Mouse (Mus musculus) lung, adult 2 months (tissue): ENCODE data around the gene Vmn1r178. TPM values are rescaled to one million over a fixed set of nuclear protein-coding genes. Genes with fewer than 3 reads are reported as not detected.
"Not testable (repeated sequence)": the region's sequence is repeated elsewhere in the genome, so short reads cannot be mapped to it uniquely, and the experiment has no call there.

Source experiments
- DNase-seq: peaks from one replicate; pipeline ENCODE4 v3.0.0; 2022
- H3K4me1 ChIP-seq: fragments of 200-500 bp; 2 replicates; pipeline ENCODE4 v1.6.1; 2011; ENCODE audit warnings: low read length; ENCODE audit not compliant: control insufficient read depth, insufficient read depth
- H3K4me3 ChIP-seq: fragments of 200-500 bp; replicated peaks from 2 replicates; pipeline ENCODE3; 2011; ENCODE audit warnings: low read depth, mild to moderate bottlenecking, control low read depth, low read length; ENCODE audit errors: extremely low read depth
- CTCF ChIP-seq: fragments of 200-500 bp; IDR thresholded peaks from 2 replicates; pipeline ENCODE4 v1.5.1; 2011; ENCODE audit warnings: mild to moderate bottlenecking, low read length, control low read depth; ENCODE audit not compliant: insufficient read depth
- POLR2A ChIP-seq: fragments of 200-500 bp; IDR thresholded peaks from 2 replicates; pipeline ENCODE4 v1.6.1; 2011; ENCODE audit warnings: low read depth, mild to moderate bottlenecking, control low read depth, low read length, borderline replicate concordance; ENCODE audit errors: extremely low read depth
- WGBS: fragments of 180-500 bp; shearing (Covaris S2); methylation state at CpG from one replicate; pipeline ENCODE4 v1.1.7; 2018; 5-methylcytosine and 5-hydroxymethylcytosine counted together
- polyA plus RNA-seq: library from polyadenylated mRNA; depleted of rRNA; stranded (reverse); fragments of >200 nt; gene quantifications from 2 replicates; pipeline ENCODE4 v1.2.3, GENCODE M21; 2012; rRNA removed

Vmn1r178 gene
- polyA plus RNA-seq = not detected in 2 replicates

GRCm38 (mm10) chr7:23891709-23892108 lies at the start of gene Vmn1r178:
Gene Vmn1r178 (plus strand): TSS chr7:23892009.
- no peak for DNase-seq
- TF ChIP-seq POLR2A (no peak), CTCF (no peak)
- Histone ChIP-seq H3K4me3 (no peak within 1 kb of the TSS), H3K4me1 (no peaks in the 10 kb centered on the region)
- 77% methylated on average over 1 of the region's 1 CpGs for WGBS

GRCm38 (mm10) chr7:23866349-23866748 lies 25.5 kb upstream of the Vmn1r178 start, which contains the start of gene Vmn1r177:
Gene Vmn1r177 (minus strand): TSS chr7:23866449.
- 0% methylated on average over 1 of the region's 1 CpGs for WGBS
- not testable (repeated sequence) for DNase-seq, H3K4me1 ChIP-seq, H3K4me3 ChIP-seq

- not testable (repeated sequence) for H3K4me1 ChIP-seq, H3K4me3 ChIP-seq, DNase-seq
- whole genome bisulfite sequencing = 60% methylated on average over 4 of the region's 4 CpGs
These were observed 14.9 kb upstream of the Vmn1r178 start for GRCm38 (mm10) chr7:23876918-23877317.

GRCm38 (mm10) chr7:23926678-23927077 lies 34.9 kb downstream of the Vmn1r178 start, which contains the start of gene Vmn1r179:
Gene Vmn1r179 (plus strand): TSS chr7:23926978.
- WGBS = 29% methylated on average over 2 of the region's 2 CpGs
- no peak for TF ChIP-seq POLR2A
- TF ChIP-seq CTCF = no peak
- no peak for DNase-seq
- Histone ChIP-seq H3K4me1 (no peaks in the 10 kb centered on the region), H3K4me3 (no peak within 1 kb of the TSS)

Other genes starting within 250 kb of the Vmn1r178 start
- not detected in 2 replicates for gene Vmn1r172, start 233.7 kb upstream of the Vmn1r178 start, polyA plus RNA-seq
- not detected in 2 replicates for gene Vmn1r173, start 191.3 kb upstream of the Vmn1r178 start, polyA plus RNA-seq
- gene Vmn1r174, start 139.7 kb upstream of the Vmn1r178 start, polyA plus RNA-seq = not detected in 2 replicates
- gene Vmn1r175, start 81.4 kb upstream of the Vmn1r178 start, polyA plus RNA-seq = not detected in 2 replicates
- not detected in 2 replicates for gene Vmn1r176, start 54.6 kb upstream of the Vmn1r178 start, polyA plus RNA-seq
- not detected in 2 replicates for gene Vmn1r177, start 25.6 kb upstream of the Vmn1r178 start, polyA plus RNA-seq
- not detected in 2 replicates for gene Vmn1r179, start 35.0 kb downstream of the Vmn1r178 start, polyA plus RNA-seq
- not detected in 2 replicates for gene Vmn1r180, start 58.6 kb downstream of the Vmn1r178 start, polyA plus RNA-seq
- gene Vmn1r181, start 82.6 kb downstream of the Vmn1r178 start, polyA plus RNA-seq = not detected in 2 replicates
- not detected in 2 replicates for gene V1rd19, start 109.7 kb downstream of the Vmn1r178 start, polyA plus RNA-seq
- not detected in 2 replicates for gene Vmn1r183, start 161.2 kb downstream of the Vmn1r178 start, polyA plus RNA-seq
- gene Zfp180, start 189.9 kb downstream of the Vmn1r178 start, polyA plus RNA-seq = 12.3 and 16.7 TPM in 2 replicates
- 1.3 and 1.7 TPM in 2 replicates for gene Zfp112, start 220.3 kb downstream of the Vmn1r178 start, polyA plus RNA-seq
- 4.8 and 7.5 TPM in 2 replicates for gene Zfp235, start 242.2 kb downstream of the Vmn1r178 start, polyA plus RNA-seq